Mouse (Mus musculus): Measurements from ENCODE around the gene Rgs10. TPM values are rescaled to one million over a fixed set of nuclear protein-coding genes. Genes with fewer than 3 reads are reported as not detected.

Rgs10 gene
- polyA plus RNA-seq (2014; fragmentation: Nextera tagmentation; extraction: Ambion mirVana): 88.1 and 88.2 TPM in 2 replicates

- Histone ChIP-seq H3K36me3 (ENCODE audit: control insufficient read depth, insufficient read depth, low read length) (no peaks in the 10 kb centered on the region), H3K4me1 (replicated peaks; ENCODE audit: control insufficient read depth, insufficient read depth, low read length) (peaks cover 35% of the 10 kb centered on the region), H3K4me2 (peak within 1 kb of the TSS; percentile 100), H3K9ac (ENCODE audit: low read depth, low read length) (peak within 1 kb of the TSS; percentile 82), H3K4me3 (ENCODE audit: low read depth, low read length) (peak within 1 kb of the TSS; percentile 87), H3K9me3 (ENCODE audit: control insufficient read depth, low read length) (no peaks in the 10 kb centered on the region), H3K27ac (ENCODE audit: low read depth, low read length) (peak within 1 kb of the TSS; percentile 21), H3K27me3 (replicated peaks; ENCODE audit: control insufficient read depth, insufficient read depth, low read length) (peaks cover 36% of the 10 kb centered on the region)
- DNase-seq (ENCODE audit: low spot score): peak; percentile 78
- WGBS: under 1% methylated on average over 86 of the region's 102 CpGs
- ATAC-seq (replicated peaks; ENCODE audit: low FRiP score): peak; percentile 73
Measured at GRCm38 (mm10) chr7:128417930-128418779, at the start of gene Rgs10. Rgs10 (minus strand) TSS chr7:128418758.

- peak overlapping the region; percentile 98 for H3K4me3 ChIP-seq (ENCODE audit: low read depth, low read length)
- H3K9me3 ChIP-seq (ENCODE audit: control insufficient read depth, low read length): no peaks in the 10 kb centered on the region
- DNase-seq (ENCODE audit: low spot score) (no peak), ATAC-seq (replicated peaks; ENCODE audit: low FRiP score) (no peak)
- WGBS: 61% methylated on average over 5 of the region's 5 CpGs
- H3K27ac ChIP-seq (ENCODE audit: low read depth, low read length): peak overlapping the region; percentile 93
- H3K4me1 ChIP-seq (replicated peaks; ENCODE audit: control insufficient read depth, insufficient read depth, low read length): peaks cover 16% of the 10 kb centered on the region
- no peaks in the 10 kb centered on the region for H3K36me3 ChIP-seq (ENCODE audit: control insufficient read depth, insufficient read depth, low read length)
- peak overlapping the region; percentile 77 for H3K9ac ChIP-seq (ENCODE audit: low read depth, low read length)
- peak overlapping the region; percentile 94 for H3K4me2 ChIP-seq
- no peaks in the 10 kb centered on the region for H3K27me3 ChIP-seq (replicated peaks; ENCODE audit: control insufficient read depth, insufficient read depth, low read length)
Measured at GRCm38 (mm10) chr7:128462406-128462805, 43.8 kb upstream of the Rgs10 start.

GRCm38 (mm10) chr7:128461285-128462215, 43.0 kb upstream of the Rgs10 start, which contains the start of gene Tial1:
Tial1 (minus strand) TSS chr7:128461717.
- Histone ChIP-seq H3K4me1 (replicated peaks; ENCODE audit: control insufficient read depth, insufficient read depth, low read length) (peaks cover 18% of the 10 kb centered on the region), H3K9ac (ENCODE audit: low read depth, low read length) (peak within 1 kb of the TSS; percentile 97), H3K4me2 (peak within 1 kb of the TSS; percentile 94), H3K27ac (ENCODE audit: low read depth, low read length) (peak within 1 kb of the TSS; percentile 93), H3K27me3 (replicated peaks; ENCODE audit: control insufficient read depth, insufficient read depth, low read length) (no peaks in the 10 kb centered on the region), H3K9me3 (ENCODE audit: control insufficient read depth, low read length) (no peaks in the 10 kb centered on the region), H3K4me3 (ENCODE audit: low read depth, low read length) (peak within 1 kb of the TSS; percentile 98), H3K36me3 (ENCODE audit: control insufficient read depth, insufficient read depth, low read length) (no peaks in the 10 kb centered on the region)
- peak; percentile 96 for ATAC-seq (replicated peaks; ENCODE audit: low FRiP score)
- WGBS: under 1% methylated on average over 69 of the region's 69 CpGs
- peak; percentile 97 for DNase-seq (ENCODE audit: low spot score)

- no peak for DNase-seq (ENCODE audit: low spot score)
- peak overlapping the region; percentile 93 for H3K27ac ChIP-seq (ENCODE audit: low read depth, low read length)
- 0% methylated on average over 23 of the region's 23 CpGs for WGBS
Measured at GRCm38 (mm10) chr7:128460865-128461228, 42.3 kb upstream of the Rgs10 start.

GRCm38 (mm10) chr7:128460131-128460864, 41.7 kb upstream of the Rgs10 start:
- Histone ChIP-seq H3K27ac (ENCODE audit: low read depth, low read length) (peak overlapping the region; percentile 93), H3K4me2 (peak overlapping the region; percentile 94), H3K36me3 (ENCODE audit: control insufficient read depth, insufficient read depth, low read length) (no peaks in the 10 kb centered on the region), H3K4me3 (ENCODE audit: low read depth, low read length) (peak overlapping the region; percentile 98), H3K27me3 (replicated peaks; ENCODE audit: control insufficient read depth, insufficient read depth, low read length) (no peaks in the 10 kb centered on the region), H3K4me1 (replicated peaks; ENCODE audit: control insufficient read depth, insufficient read depth, low read length) (peaks cover 18% of the 10 kb centered on the region), H3K9ac (ENCODE audit: low read depth, low read length) (peak overlapping the region; percentile 97), H3K9me3 (ENCODE audit: control insufficient read depth, low read length) (no peaks in the 10 kb centered on the region)
- ATAC-seq (replicated peaks; ENCODE audit: low FRiP score): no peak
- peak; percentile 69 for DNase-seq (ENCODE audit: low spot score)
- under 1% methylated on average over 36 of the region's 36 CpGs for WGBS

More at GRCm38 (mm10) chr7:128460865-128461228, 42.3 kb upstream of the Rgs10 start:
- Histone ChIP-seq H3K36me3 (ENCODE audit: control insufficient read depth, insufficient read depth, low read length) (no peaks in the 10 kb centered on the region), H3K9ac (ENCODE audit: low read depth, low read length) (peak overlapping the region; percentile 97), H3K4me3 (ENCODE audit: low read depth, low read length) (peak overlapping the region; percentile 98), H3K4me2 (peak overlapping the region; percentile 94), H3K4me1 (replicated peaks; ENCODE audit: control insufficient read depth, insufficient read depth, low read length) (peaks cover 18% of the 10 kb centered on the region), H3K27me3 (replicated peaks; ENCODE audit: control insufficient read depth, insufficient read depth, low read length) (no peaks in the 10 kb centered on the region), H3K9me3 (ENCODE audit: control insufficient read depth, low read length) (no peaks in the 10 kb centered on the region)
- peak; percentile 18 for ATAC-seq (replicated peaks; ENCODE audit: low FRiP score)

- Histone ChIP-seq H3K4me2 (peak overlapping the region; percentile 94), H3K4me1 (replicated peaks; ENCODE audit: control insufficient read depth, insufficient read depth, low read length) (peaks cover 18% of the 10 kb centered on the region), H3K36me3 (ENCODE audit: control insufficient read depth, insufficient read depth, low read length) (no peaks in the 10 kb centered on the region; the same call in 1 of the 2 replicates), H3K27me3 (replicated peaks; ENCODE audit: control insufficient read depth, insufficient read depth, low read length) (no peaks in the 10 kb centered on the region), H3K9ac (ENCODE audit: low read depth, low read length) (peak overlapping the region; percentile 97), H3K27ac (ENCODE audit: low read depth, low read length) (peak overlapping the region; percentile 93), H3K9me3 (ENCODE audit: control insufficient read depth, low read length) (no peaks in the 10 kb centered on the region), H3K4me3 (ENCODE audit: low read depth, low read length) (peak overlapping the region; percentile 98)
- DNase-seq (ENCODE audit: low spot score) (peak; percentile 56), ATAC-seq (replicated peaks; ENCODE audit: low FRiP score) (no peak)
- WGBS: 16% methylated on average over 4 of the region's 4 CpGs
Measured at GRCm38 (mm10) chr7:128459791-128460130, 41.2 kb upstream of the Rgs10 start.

GRCm38 (mm10) chr7:128458011-128458410, 39.5 kb upstream of the Rgs10 start:
- Histone ChIP-seq H3K36me3 (ENCODE audit: control insufficient read depth, insufficient read depth, low read length) (peaks cover 12% of the 10 kb centered on the region), H3K4me2 (no peak overlapping the region), H3K27ac (ENCODE audit: low read depth, low read length) (no peak overlapping the region), H3K9ac (ENCODE audit: low read depth, low read length) (no peak overlapping the region), H3K4me1 (replicated peaks; ENCODE audit: control insufficient read depth, insufficient read depth, low read length) (peaks cover 18% of the 10 kb centered on the region), H3K4me3 (ENCODE audit: low read depth, low read length) (no peak overlapping the region), H3K9me3 (ENCODE audit: control insufficient read depth, low read length) (no peaks in the 10 kb centered on the region), H3K27me3 (replicated peaks; ENCODE audit: control insufficient read depth, insufficient read depth, low read length) (no peaks in the 10 kb centered on the region)
- ATAC-seq (replicated peaks; ENCODE audit: low FRiP score): no peak
- DNase-seq (ENCODE audit: low spot score): no peak

GRCm38 (mm10) chr7:128452731-128453130, 34.2 kb upstream of the Rgs10 start:
- H3K4me3 ChIP-seq (ENCODE audit: low read depth, low read length): no peak overlapping the region
- no peak overlapping the region for H3K4me2 ChIP-seq
- H3K9ac ChIP-seq (ENCODE audit: low read depth, low read length): no peak overlapping the region
- peaks cover 17% of the 10 kb centered on the region for H3K36me3 ChIP-seq (ENCODE audit: control insufficient read depth, insufficient read depth, low read length)
- ATAC-seq (replicated peaks; ENCODE audit: low FRiP score) (no peak), DNase-seq (ENCODE audit: low spot score) (no peak)
- H3K27me3 ChIP-seq (replicated peaks; ENCODE audit: control insufficient read depth, insufficient read depth, low read length): no peaks in the 10 kb centered on the region
- H3K9me3 ChIP-seq (ENCODE audit: control insufficient read depth, low read length): no peaks in the 10 kb centered on the region
- 94% methylated on average over 1 of the region's 1 CpGs for WGBS
- no peak overlapping the region for H3K27ac ChIP-seq (ENCODE audit: low read depth, low read length)
- H3K4me1 ChIP-seq (replicated peaks; ENCODE audit: control insufficient read depth, insufficient read depth, low read length): peaks cover 5% of the 10 kb centered on the region; the same call in 1 of the 2 replicates
